Mouse (Mus musculus) olfactory bulb, adult 2 months (tissue): ENCODE measurements around the gene Ercc4.

ENCODE experiments used
- CTCF ChIP-seq: fragments of 200-500 bp; IDR thresholded peaks from 2 replicates; pipeline ENCODE4 v1.5.1; 2012; ENCODE audit warnings: low read depth, mild to moderate bottlenecking, low read length, moderate library complexity; ENCODE audit not compliant: insufficient read depth
- POLR2A ChIP-seq: fragments of 200-500 bp; IDR thresholded peaks from 2 replicates; pipeline ENCODE4 v1.6.1; 2012; ENCODE audit warnings: mild to moderate bottlenecking, low read depth, low read length, moderate library complexity; ENCODE audit not compliant: insufficient read depth

- TF ChIP-seq POLR2A (no peak), CTCF (no peak)
Measured at GRCm38 (mm10) chr16:13189430-13190107, 80.1 kb downstream of the Ercc4 start.
